Mouse (Mus musculus): Measurements from ENCODE around the gene P4hb.

DNA sequence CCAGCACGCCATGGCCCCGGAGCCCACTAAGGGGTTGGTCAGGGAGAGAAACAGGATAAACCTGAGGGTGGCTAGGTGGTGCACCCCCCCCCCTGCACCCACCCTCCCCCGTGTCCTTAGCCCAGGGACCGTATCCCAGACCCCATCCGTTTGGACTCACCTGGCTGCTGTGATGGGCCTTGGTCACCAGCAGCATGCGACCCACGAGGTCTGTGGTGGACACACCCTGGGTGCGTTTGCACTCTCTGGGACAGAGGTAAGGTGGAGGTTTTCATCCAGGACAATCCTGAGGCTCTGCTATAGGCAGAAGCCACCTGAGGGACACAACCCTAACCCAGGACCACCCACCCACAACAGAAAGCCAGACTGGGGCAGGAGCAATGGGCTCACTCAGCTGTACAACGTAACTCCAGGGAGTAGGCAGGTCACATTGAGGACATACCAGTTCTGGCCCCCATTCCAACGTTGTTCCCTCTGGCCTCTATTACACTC lies 40.5 kb upstream of the P4hb start:
- no peak for TF ChIP-seq CTCF (conservative IDR thresholded peaks at IDR 0.05; ENCODE audit: insufficient read depth, insufficient read length, low read depth, low read length)
- no peak for TF ChIP-seq POLR2A (IDR thresholded peaks at IDR 0.05; ENCODE audit: low read depth, low read length)

Measured in kidney, adult 2 months (tissue).